Mouse (Mus musculus): ENCODE measurements around the gene Pdzrn4. TPM values are rescaled to one million over a fixed set of nuclear protein-coding genes. Genes with fewer than 3 reads are reported as not detected.
"Not testable (repeated sequence)": the region's sequence is repeated elsewhere in the genome, so short reads cannot be mapped to it uniquely, and the experiment has no call there.

Gene Pdzrn4
- polyA plus RNA-seq (2012; rRNA removed) = 0.17 and 0.18 TPM in 2 replicates

DNA sequence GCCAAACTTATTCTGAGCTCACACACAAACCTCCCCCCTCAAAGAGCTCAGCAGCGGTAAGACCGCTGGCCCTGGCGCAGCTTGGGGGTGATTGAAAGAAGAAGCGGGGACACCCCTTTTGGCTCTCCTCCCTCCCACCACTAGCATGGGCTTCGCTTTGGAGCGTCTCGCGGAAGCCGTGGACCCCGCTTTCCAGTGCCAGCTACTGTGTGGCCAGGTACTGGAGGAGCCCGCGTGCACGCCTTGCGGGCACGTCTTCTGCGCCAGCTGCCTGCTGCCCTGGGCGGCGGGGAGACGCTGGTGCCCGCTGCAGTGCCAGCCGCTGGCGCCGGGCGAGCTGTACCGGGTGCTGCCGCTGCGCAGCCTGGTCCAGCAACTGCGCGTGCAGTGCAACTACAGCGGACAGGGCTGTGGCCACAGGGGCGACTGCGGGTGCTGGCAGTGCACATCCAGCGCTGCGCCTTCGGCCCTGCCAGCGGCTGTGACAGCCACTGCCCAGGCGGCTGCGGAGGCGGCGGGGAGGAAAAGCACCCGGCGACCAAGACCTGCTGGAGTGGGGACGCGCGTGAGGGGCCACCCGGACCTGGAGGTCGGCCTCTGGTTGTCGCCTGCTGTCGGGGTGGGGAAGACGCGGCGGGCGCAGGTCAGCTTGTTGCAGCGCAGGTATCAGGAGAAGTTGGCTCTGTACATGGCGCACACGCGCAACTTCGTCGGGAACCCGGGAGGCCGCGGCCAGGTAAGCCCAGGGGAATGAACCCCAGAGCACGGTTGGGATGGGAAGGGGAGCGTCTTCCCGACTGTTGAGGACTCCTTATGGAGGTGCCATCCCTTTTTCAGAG is at the start of gene Pdzrn4:
Gene Pdzrn4 (plus strand): TSS at position 112 of the 839 bp plus-strand sequence.
- no peak for DNase-seq
- Histone ChIP-seq H3K4me1 (ENCODE audit: control insufficient read depth, insufficient read depth, low read length) (no peaks in the 10 kb centered on the region), H3K4me3 (replicated peaks; ENCODE audit: extremely low read depth, low read depth, low read length) (no peak within 1 kb of the TSS)
- no peak for TF ChIP-seq CTCF (IDR thresholded peaks at IDR 0.05; ENCODE audit: insufficient read depth, low read length)
- no peak for TF ChIP-seq POLR2A (IDR thresholded peaks at IDR 0.05; ENCODE audit: borderline replicate concordance, extremely low read depth, low read depth, low read length)
- WGBS = 2% methylated on average over 65 of the region's 65 CpGs

GRCm38 (mm10) chr15:92347426-92347825 is 49.3 kb upstream of the Pdzrn4 start:
- TF ChIP-seq POLR2A (IDR thresholded peaks at IDR 0.05; ENCODE audit: borderline replicate concordance, extremely low read depth, low read depth, low read length) (no peak), CTCF (IDR thresholded peaks at IDR 0.05; ENCODE audit: insufficient read depth, low read length) (no peak)
- WGBS = 43% methylated on average over 4 of the region's 4 CpGs
- DNase-seq = no peak
- Histone ChIP-seq H3K4me1 (ENCODE audit: control insufficient read depth, insufficient read depth, low read length) (no peaks in the 10 kb centered on the region), H3K4me3 (replicated peaks; ENCODE audit: extremely low read depth, low read depth, low read length) (no peak overlapping the region)

- H3K4me3 ChIP-seq (replicated peaks; ENCODE audit: extremely low read depth, low read depth, low read length) = no peak overlapping the region
- DNase-seq = no peak
- WGBS = 47% methylated on average over 3 of the region's 3 CpGs
- H3K4me1 ChIP-seq (ENCODE audit: control insufficient read depth, insufficient read depth, low read length) = no peaks in the 10 kb centered on the region
- no peak for TF ChIP-seq POLR2A (IDR thresholded peaks at IDR 0.05; ENCODE audit: borderline replicate concordance, extremely low read depth, low read depth, low read length)
- TF ChIP-seq CTCF (IDR thresholded peaks at IDR 0.05; ENCODE audit: insufficient read depth, low read length) = no peak
Measured at GRCm38 (mm10) chr15:92347902-92348301, 48.8 kb upstream of the Pdzrn4 start.

- not testable (repeated sequence) for H3K4me1 ChIP-seq (ENCODE audit: control insufficient read depth, insufficient read depth, low read length); DNase-seq; H3K4me3 ChIP-seq (replicated peaks; ENCODE audit: extremely low read depth, low read depth, low read length)
Measured at GRCm38 (mm10) chr15:92348453-92348852, 48.2 kb upstream of the Pdzrn4 start.

DNA sequence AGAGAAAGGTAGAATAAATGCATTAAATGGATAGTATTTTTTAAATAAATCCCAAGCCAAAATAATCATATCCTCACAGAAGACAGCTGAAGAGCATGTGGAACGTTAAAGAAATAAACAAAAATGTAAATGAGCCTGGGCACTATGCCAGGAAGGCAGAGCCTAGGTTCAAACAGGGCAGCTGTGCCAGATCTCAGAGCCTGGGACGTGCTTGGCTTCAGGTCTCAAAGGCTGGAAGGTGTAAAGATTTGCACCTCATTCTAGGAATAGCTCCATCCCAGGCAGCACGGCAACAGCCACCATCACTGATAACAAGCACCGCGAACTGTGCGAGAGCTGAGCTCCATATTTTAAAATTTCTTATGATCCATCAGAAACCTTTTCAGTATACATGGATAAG is 32.5 kb upstream of the Pdzrn4 start:
- Histone ChIP-seq H3K4me3 (replicated peaks; ENCODE audit: extremely low read depth, low read depth, low read length) (no peak overlapping the region), H3K4me1 (ENCODE audit: control insufficient read depth, insufficient read depth, low read length) (no peaks in the 10 kb centered on the region; the same call in none of the 2 replicates)
- WGBS = 24% methylated on average over 6 of the region's 6 CpGs
- no peak for DNase-seq
- TF ChIP-seq CTCF (IDR thresholded peaks at IDR 0.05; ENCODE audit: insufficient read depth, low read length) (no peak), POLR2A (IDR thresholded peaks at IDR 0.05; ENCODE audit: borderline replicate concordance, extremely low read depth, low read depth, low read length) (no peak)

- TF ChIP-seq CTCF (IDR thresholded peaks at IDR 0.05; ENCODE audit: insufficient read depth, low read length) (no peak), POLR2A (IDR thresholded peaks at IDR 0.05; ENCODE audit: borderline replicate concordance, extremely low read depth, low read depth, low read length) (no peak)
- no peak for DNase-seq
- no peak overlapping the region for H3K4me3 ChIP-seq (replicated peaks; ENCODE audit: extremely low read depth, low read depth, low read length)
- no peaks in the 10 kb centered on the region; the same call in none of the 2 replicates for H3K4me1 ChIP-seq (ENCODE audit: control insufficient read depth, insufficient read depth, low read length)
Measured at GRCm38 (mm10) chr15:92364592-92364991, 32.1 kb upstream of the Pdzrn4 start.

- 81% methylated on average over 5 of the region's 5 CpGs for WGBS
- TF ChIP-seq POLR2A (IDR thresholded peaks at IDR 0.05; ENCODE audit: borderline replicate concordance, extremely low read depth, low read depth, low read length) (no peak), CTCF (IDR thresholded peaks at IDR 0.05; ENCODE audit: insufficient read depth, low read length) (no peak)
- DNase-seq = no peak
- Histone ChIP-seq H3K4me3 (replicated peaks; ENCODE audit: extremely low read depth, low read depth, low read length) (no peak overlapping the region), H3K4me1 (ENCODE audit: control insufficient read depth, insufficient read depth, low read length) (no peaks in the 10 kb centered on the region)
Measured at GRCm38 (mm10) chr15:92394811-92395210, 1.9 kb upstream of the Pdzrn4 start.

DNA sequence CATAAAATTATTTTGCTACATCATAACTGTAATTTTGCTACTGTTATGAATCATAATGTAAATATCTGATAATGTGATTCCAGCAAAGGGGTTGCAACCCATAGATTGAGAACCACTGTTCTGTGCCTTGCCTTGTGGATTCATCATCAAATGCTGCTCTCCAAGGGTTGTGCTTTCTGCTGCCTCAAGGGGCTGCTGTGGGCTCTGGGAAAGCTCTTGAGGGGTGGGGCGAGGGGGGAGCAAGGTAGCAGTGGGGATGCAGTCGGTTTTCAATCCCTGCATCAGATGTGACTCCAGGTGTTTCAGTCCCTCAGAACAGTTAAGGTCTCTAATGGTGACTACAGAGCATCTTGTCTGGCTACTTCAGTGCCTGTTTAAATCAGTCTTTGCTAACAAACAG is 2.1 kb downstream of the Pdzrn4 start:
- H3K4me3 ChIP-seq (replicated peaks; ENCODE audit: extremely low read depth, low read depth, low read length) = no peak overlapping the region
- H3K4me1 ChIP-seq (ENCODE audit: control insufficient read depth, insufficient read depth, low read length) = no peaks in the 10 kb centered on the region
- WGBS = 41% methylated on average over 2 of the region's 2 CpGs
- DNase-seq = no peak
- TF ChIP-seq CTCF (IDR thresholded peaks at IDR 0.05; ENCODE audit: insufficient read depth, low read length) (no peak), POLR2A (IDR thresholded peaks at IDR 0.05; ENCODE audit: borderline replicate concordance, extremely low read depth, low read depth, low read length) (no peak)

GRCm38 (mm10) chr15:92399278-92399677 is 2.6 kb downstream of the Pdzrn4 start:
- Histone ChIP-seq H3K4me1 (ENCODE audit: control insufficient read depth, insufficient read depth, low read length) (no peaks in the 10 kb centered on the region), H3K4me3 (replicated peaks; ENCODE audit: extremely low read depth, low read depth, low read length) (no peak overlapping the region)
- TF ChIP-seq CTCF (IDR thresholded peaks at IDR 0.05; ENCODE audit: insufficient read depth, low read length) (no peak), POLR2A (IDR thresholded peaks at IDR 0.05; ENCODE audit: borderline replicate concordance, extremely low read depth, low read depth, low read length) (no peak)
- 59% methylated on average over 5 of the region's 5 CpGs for WGBS
- DNase-seq = no peak

GRCm38 (mm10) chr15:92401554-92401953 is 4.9 kb downstream of the Pdzrn4 start:
- DNase-seq = no peak
- no peak for TF ChIP-seq CTCF (IDR thresholded peaks at IDR 0.05; ENCODE audit: insufficient read depth, low read length)
- no peak for TF ChIP-seq POLR2A (IDR thresholded peaks at IDR 0.05; ENCODE audit: borderline replicate concordance, extremely low read depth, low read depth, low read length)
- WGBS = 41% methylated on average over 6 of the region's 6 CpGs
- H3K4me1 ChIP-seq (ENCODE audit: control insufficient read depth, insufficient read depth, low read length) = no peaks in the 10 kb centered on the region
- H3K4me3 ChIP-seq (replicated peaks; ENCODE audit: extremely low read depth, low read depth, low read length) = no peak overlapping the region
